Mouse (Mus musculus): Measurements from ENCODE around the gene Hhip. TPM values are rescaled to one million over a fixed set of nuclear protein-coding genes. Genes with fewer than 3 reads are reported as not detected.

The Hhip gene
- 1.3 and 1.7 TPM in 2 replicates for polyA plus RNA-seq (2015; fragmentation: Nextera tagmentation; extraction: Ambion mirVana)

DNA sequence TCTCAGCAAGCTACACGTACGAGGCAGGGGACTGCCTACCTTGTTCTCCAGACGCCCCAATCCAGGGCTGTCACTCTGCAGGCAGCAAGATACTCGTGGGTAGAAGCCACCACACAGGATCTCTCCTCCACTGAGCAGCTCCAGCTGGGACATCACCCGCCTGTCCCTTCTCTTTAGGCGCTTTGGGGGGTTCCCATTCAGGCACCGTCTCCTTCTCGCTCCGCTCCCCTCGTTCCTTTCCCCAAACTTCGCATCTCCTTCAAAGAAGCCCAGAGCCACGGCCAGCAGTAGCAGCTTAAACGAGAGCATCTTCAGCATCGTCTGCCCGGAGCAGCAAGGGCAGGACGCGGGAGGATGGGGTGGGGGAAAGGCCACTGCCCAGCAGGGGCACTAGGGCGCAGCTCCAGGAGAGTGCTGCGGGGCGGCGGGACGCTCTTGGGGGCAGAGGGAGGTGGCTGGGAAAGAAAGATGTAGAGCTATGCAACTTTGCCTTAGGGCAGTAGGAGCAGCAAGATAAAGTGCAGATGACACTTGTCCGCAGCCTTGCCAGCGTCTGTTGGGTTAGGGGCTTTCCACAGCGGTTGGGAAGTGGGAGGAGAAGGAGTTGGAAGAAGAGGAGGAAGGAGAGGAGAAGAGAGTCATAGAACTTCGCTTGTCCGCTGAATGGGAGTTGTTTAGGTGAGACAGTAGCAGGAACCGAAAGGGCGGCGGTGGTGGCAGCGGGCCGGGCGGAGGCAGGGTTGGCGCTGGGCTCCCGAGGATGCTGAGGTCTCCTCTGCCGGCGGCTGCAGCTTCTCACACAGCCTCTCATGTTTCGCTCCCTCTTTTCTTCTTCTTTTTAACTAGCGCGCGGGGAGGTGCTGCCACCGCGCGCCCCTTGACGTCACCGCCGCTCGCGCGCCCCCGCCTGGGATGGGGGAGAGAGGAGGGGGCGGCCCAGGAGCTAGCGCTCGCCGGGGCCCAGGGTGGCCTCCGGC, at the start of gene Hhip:
Gene Hhip (minus strand): TSS at position 809 of the 977 bp plus-strand sequence.
- Histone ChIP-seq H3K9me3 (no peaks in the 10 kb centered on the region), H3K4me3 (peak within 1 kb of the TSS; percentile 64), H3K9ac (peak within 1 kb of the TSS; percentile 72), H3K27ac (replicated peaks) (no peak within 1 kb of the TSS), H3K4me1 (peaks cover 10% of the 10 kb centered on the region), H3K27me3 (replicated peaks) (peaks cover 65% of the 10 kb centered on the region), H3K4me2 (peak within 1 kb of the TSS; percentile 96), H3K36me3 (no peaks in the 10 kb centered on the region)
- WGBS, result 1% methylated on average over 37 of the region's 56 CpGs
- ATAC-seq (ENCODE audit: extremely low read depth, insufficient number of reproducible peaks, low FRiP score, low TSS enrichment), result no peak

DNA sequence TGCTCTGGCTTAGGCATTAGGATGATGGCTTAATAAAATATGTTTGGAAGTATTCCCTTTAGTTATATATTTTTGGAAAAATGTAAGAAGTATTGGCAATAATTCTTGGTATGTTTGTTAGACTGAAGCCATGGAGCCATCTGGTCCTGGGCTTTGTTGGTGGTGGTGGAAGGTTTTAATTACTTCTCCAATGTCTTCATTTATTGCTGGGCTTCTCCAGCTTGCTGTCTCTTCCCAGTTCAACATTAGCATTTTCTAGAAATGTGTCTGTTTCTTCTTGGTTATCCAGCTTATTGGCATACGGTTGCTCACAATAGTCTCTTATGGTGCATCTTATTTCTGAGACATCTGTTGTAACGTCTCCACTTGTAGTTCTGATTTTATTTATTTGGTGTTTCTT, 29.2 kb upstream of the Hhip start:
- Histone ChIP-seq H3K27ac (replicated peaks) (no peak overlapping the region), H3K9me3 (no peaks in the 10 kb centered on the region), H3K9ac (no peak overlapping the region), H3K36me3 (no peaks in the 10 kb centered on the region), H3K4me1 (no peaks in the 10 kb centered on the region), H3K4me2 (no peak overlapping the region), H3K4me3 (no peak overlapping the region), H3K27me3 (replicated peaks) (no peaks in the 10 kb centered on the region)
- ATAC-seq (ENCODE audit: extremely low read depth, insufficient number of reproducible peaks, low FRiP score, low TSS enrichment), result no peak
- WGBS, result 87% methylated on average over 2 of the region's 2 CpGs

DNA sequence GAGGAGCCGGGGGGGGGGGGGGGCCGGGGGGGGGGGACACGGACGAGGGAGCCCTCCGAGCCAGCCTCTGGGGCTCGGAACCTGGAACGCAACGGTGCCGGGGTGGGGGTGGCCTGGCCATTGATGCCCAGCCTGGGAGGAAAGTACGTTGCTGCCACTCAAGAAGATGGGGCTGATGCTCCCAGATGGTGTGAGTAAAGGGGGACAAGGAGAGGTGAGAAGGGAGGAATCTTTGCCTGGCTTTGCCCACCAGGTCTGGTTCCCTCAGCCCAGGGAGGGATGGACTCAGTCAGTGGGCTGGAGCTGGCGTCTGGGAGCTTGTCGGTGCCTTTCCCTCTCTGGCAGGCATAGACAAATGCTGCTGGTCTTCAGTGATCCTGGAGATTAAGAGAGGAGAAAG, 387 bp upstream of the Hhip start:
- peaks cover 64% of the 10 kb centered on the region for H3K27me3 ChIP-seq (replicated peaks)
- WGBS, result 3% methylated on average over 7 of the region's 12 CpGs
- peak overlapping the region; percentile 64 for H3K4me3 ChIP-seq
- H3K9me3 ChIP-seq, result no peaks in the 10 kb centered on the region
- H3K4me2 ChIP-seq, result peak overlapping the region; percentile 96
- H3K36me3 ChIP-seq, result no peaks in the 10 kb centered on the region
- H3K4me1 ChIP-seq, result peaks cover 10% of the 10 kb centered on the region
- no peak overlapping the region for H3K27ac ChIP-seq (replicated peaks)
- peak overlapping the region; percentile 72 for H3K9ac ChIP-seq
- ATAC-seq (ENCODE audit: extremely low read depth, insufficient number of reproducible peaks, low FRiP score, low TSS enrichment), result no peak

DNA sequence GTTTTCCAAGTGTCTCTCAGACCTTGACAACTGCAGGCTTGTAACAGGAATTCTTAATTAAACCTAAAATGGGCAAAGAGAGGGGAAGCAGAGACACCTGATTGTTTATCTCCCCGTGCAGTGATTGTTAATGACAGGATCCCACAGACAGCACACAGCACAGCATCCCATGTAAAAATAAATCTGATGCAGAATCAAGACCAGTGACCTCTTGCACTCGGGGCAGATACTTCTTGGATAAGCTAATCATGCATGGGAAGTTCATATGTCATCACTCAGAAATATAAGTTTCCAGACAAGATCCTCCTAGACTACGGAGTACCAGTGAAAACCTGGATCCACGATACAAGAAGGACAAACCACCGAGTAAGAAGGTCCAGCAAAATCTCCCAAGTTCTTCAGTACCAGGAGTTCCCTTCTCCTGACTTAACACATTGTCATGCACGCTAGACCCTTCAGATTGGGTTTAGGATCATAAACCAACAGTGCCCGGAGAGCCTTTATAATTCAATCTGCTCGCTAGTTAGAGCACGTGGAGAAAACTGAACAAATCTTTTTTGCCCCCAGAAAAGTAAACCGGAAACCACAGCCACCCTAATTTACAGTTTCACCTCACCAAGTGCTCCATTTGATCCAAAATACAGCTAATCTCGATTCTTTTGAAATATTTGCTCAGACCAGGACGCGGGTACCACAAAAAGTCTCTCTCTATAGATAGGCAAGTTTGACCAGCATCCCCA, 1.3 kb downstream of the Hhip start:
- no peak for ATAC-seq (ENCODE audit: extremely low read depth, insufficient number of reproducible peaks, low FRiP score, low TSS enrichment)
- 13% methylated on average over 13 of the region's 13 CpGs for WGBS
- peaks cover 66% of the 10 kb centered on the region for H3K27me3 ChIP-seq (replicated peaks)
- H3K9ac ChIP-seq, result no peak overlapping the region
- H3K36me3 ChIP-seq, result no peaks in the 10 kb centered on the region
- peaks cover 10% of the 10 kb centered on the region for H3K4me1 ChIP-seq
- H3K4me3 ChIP-seq, result peak overlapping the region; percentile 64
- no peaks in the 10 kb centered on the region for H3K9me3 ChIP-seq
- H3K4me2 ChIP-seq, result peak overlapping the region; percentile 96
- H3K27ac ChIP-seq (replicated peaks), result no peak overlapping the region

DNA sequence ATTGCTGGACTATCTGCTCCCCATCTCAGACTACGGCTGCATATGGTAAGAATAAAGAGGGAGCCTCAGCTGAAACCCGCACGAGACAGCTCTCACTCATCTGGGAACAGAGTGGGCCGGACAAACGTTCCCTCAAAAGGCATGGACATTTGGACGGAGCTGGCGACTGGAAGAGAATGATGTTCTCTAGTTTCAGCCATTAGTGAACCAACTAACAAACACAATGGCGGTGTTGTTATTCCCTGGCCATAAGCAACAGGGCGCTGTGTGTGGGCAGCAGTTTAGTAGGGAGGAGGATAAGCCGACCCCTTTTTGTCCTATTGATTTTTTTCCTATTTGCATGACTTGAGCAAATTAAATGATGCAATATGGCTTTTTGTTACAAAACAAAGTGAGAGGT, 2.0 kb downstream of the Hhip start:
- Histone ChIP-seq H3K4me1 (peaks cover 10% of the 10 kb centered on the region), H3K27ac (replicated peaks) (no peak overlapping the region), H3K9me3 (no peaks in the 10 kb centered on the region), H3K9ac (no peak overlapping the region), H3K4me2 (peak overlapping the region; percentile 24; the same call in 1 of the 2 replicates), H3K4me3 (peak overlapping the region; percentile 16), H3K36me3 (no peaks in the 10 kb centered on the region), H3K27me3 (replicated peaks) (peaks cover 71% of the 10 kb centered on the region)
- WGBS, result 20% methylated on average over 10 of the region's 10 CpGs
- ATAC-seq (ENCODE audit: extremely low read depth, insufficient number of reproducible peaks, low FRiP score, low TSS enrichment), result no peak

DNA sequence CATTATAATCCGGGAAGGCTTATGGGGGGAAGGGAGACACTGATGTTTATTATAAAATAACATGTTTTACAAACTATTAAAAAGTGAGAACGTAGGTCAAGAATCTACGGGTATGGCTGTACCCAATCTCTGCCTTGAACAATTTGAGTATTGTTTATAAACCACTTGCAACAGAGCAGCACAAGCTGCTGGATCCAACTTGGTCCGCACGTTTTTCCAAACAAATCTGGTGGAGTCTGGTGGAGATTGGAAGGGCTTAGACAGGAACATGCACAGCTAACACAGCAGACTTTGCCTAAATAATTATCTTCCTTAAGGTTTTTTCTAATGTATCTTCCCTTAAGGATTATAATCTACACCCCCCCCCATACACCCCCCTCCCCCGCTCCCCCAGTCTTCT, 2.7 kb downstream of the Hhip start:
- Histone ChIP-seq H3K9ac (no peak overlapping the region), H3K4me3 (no peak overlapping the region), H3K27ac (replicated peaks) (no peak overlapping the region)

DNA sequence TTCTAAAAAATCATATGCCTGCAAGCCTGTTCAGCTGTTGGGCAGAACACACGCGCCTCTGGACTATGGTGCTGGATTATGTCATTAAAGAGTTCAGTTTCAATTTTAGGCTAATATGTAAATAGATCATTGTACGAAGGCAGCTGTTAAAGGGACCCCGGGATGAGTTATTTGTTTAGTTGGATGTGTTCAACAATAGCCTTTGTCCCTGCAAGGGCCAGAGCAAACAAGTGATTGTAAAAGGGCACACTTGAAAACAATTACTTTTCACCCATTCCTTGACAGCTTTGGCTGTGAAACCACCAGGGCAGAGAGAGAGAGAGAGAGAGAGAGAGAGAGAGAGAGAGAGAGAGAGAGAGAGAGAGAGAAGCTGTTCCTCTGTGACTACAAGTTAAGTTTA, 3.6 kb downstream of the Hhip start:
- no peak overlapping the region for H3K4me2 ChIP-seq
- peaks cover 18% of the 10 kb centered on the region for H3K4me1 ChIP-seq
- H3K27ac ChIP-seq (replicated peaks), result no peak overlapping the region
- ATAC-seq (ENCODE audit: extremely low read depth, insufficient number of reproducible peaks, low FRiP score, low TSS enrichment), result no peak
- no peaks in the 10 kb centered on the region for H3K9me3 ChIP-seq
- H3K9ac ChIP-seq, result no peak overlapping the region
- H3K36me3 ChIP-seq, result no peaks in the 10 kb centered on the region
- peaks cover 69% of the 10 kb centered on the region for H3K27me3 ChIP-seq (replicated peaks)
- H3K4me3 ChIP-seq, result no peak overlapping the region
- WGBS, result 52% methylated on average over 4 of the region's 4 CpGs

More for the DNA sequence above, 2.7 kb downstream of the Hhip start:
- H3K36me3 ChIP-seq, result no peaks in the 10 kb centered on the region
- peaks cover 71% of the 10 kb centered on the region for H3K27me3 ChIP-seq (replicated peaks)
- WGBS, result 65% methylated on average over 6 of the region's 6 CpGs
- peaks cover 10% of the 10 kb centered on the region for H3K4me1 ChIP-seq
- no peaks in the 10 kb centered on the region for H3K9me3 ChIP-seq
- ATAC-seq (ENCODE audit: extremely low read depth, insufficient number of reproducible peaks, low FRiP score, low TSS enrichment), result no peak
- H3K4me2 ChIP-seq, result no peak overlapping the region

DNA sequence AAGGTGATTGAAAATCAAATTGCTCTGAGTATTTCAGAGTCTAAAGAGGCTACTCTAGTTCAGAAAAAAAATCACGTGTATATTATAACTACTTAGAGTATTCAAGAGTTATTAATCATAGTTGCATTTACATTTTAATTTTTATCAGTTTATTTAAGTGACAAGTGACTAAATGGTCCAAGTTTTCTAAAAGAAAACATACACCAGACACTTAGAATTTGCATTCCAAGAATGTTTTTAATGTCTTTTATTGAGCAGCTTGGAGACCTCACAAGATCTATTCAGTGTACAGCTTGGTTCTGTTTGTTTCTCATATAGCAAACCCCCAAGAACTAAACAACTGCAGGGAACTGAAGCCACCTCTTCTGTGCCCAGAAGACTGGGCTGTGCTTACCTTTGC, 5.0 kb downstream of the Hhip start:
- H3K4me1 ChIP-seq, result peaks cover 22% of the 10 kb centered on the region
- no peaks in the 10 kb centered on the region for H3K9me3 ChIP-seq
- H3K4me3 ChIP-seq, result no peak overlapping the region
- peaks cover 66% of the 10 kb centered on the region for H3K27me3 ChIP-seq (replicated peaks)
- H3K36me3 ChIP-seq, result no peaks in the 10 kb centered on the region
- no peak for ATAC-seq (ENCODE audit: extremely low read depth, insufficient number of reproducible peaks, low FRiP score, low TSS enrichment)
- H3K4me2 ChIP-seq, result no peak overlapping the region
- H3K9ac ChIP-seq, result no peak overlapping the region
- H3K27ac ChIP-seq (replicated peaks), result no peak overlapping the region
- 75% methylated on average over 1 of the region's 1 CpGs for WGBS

DNA sequence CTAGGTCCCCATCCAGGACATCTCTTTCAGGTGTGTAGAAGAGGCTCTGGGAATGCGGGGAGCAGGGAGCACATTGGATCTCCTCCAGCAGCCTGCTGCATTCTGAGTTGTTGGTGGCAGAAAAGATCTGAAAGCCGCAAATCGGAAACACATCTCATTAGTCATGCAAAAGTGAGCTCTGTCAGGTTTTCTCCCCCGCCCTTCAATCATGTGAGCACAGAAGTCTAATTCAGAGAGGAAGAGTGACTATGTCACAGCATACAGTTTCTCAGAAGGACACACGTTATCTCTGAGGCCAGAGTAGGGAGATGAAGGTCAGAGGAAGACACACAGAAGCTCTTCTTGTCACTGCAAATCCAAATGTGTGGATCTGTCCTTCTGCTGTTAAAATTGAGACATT, 6.3 kb downstream of the Hhip start:
- Histone ChIP-seq H3K36me3 (no peaks in the 10 kb centered on the region), H3K4me3 (no peak overlapping the region), H3K4me2 (no peak overlapping the region), H3K9ac (no peak overlapping the region), H3K4me1 (peaks cover 12% of the 10 kb centered on the region), H3K27ac (replicated peaks) (no peak overlapping the region), H3K9me3 (no peaks in the 10 kb centered on the region), H3K27me3 (replicated peaks) (peaks cover 52% of the 10 kb centered on the region)
- WGBS, result 49% methylated on average over 5 of the region's 5 CpGs
- ATAC-seq (ENCODE audit: extremely low read depth, insufficient number of reproducible peaks, low FRiP score, low TSS enrichment), result no peak

DNA sequence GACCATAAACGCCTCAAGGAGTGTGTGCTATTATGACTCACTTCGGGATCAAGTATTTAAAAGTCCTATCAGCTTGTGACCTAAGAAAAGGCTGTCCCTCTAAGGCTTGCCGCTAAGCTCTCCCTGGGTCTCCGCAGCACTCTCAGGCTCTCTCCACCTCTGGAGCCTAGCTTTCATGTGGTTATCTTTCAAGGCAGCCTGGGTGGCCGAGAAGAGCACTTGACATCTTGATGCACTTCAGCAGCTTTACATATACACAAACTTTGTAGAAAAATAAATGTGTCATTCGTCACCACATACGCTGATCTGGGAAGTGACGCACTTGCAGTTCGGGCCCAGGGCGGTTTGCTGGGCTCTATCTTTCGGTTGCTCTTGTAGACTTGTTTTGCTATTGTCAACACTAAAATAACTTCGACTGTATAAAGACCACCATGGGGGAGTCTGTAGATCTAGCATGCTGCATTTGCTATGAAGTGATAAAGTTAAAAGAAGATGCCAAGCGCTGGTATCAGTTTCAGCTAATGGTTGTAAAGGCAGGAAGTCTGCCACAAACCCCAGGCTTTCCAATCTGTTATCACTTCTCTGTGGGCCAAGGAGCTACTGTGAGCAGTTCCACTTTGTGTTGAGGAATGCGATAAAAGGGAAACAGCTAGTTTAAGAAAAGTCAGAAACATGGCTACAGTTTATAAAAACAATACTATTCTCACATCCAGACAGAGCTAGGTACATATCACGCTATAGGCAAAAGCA, 8.4 kb downstream of the Hhip start:
- Histone ChIP-seq H3K27me3 (replicated peaks) (peaks cover 36% of the 10 kb centered on the region), H3K4me2 (peak overlapping the region; percentile 64), H3K9me3 (no peaks in the 10 kb centered on the region), H3K4me1 (peaks cover 12% of the 10 kb centered on the region), H3K27ac (replicated peaks) (no peak overlapping the region), H3K9ac (0 out of 2 replicates have a peak overlapping the region, but pooled peaks have one; percentile 37), H3K36me3 (no peaks in the 10 kb centered on the region), H3K4me3 (peak overlapping the region; percentile 37)
- no peak for ATAC-seq (ENCODE audit: extremely low read depth, insufficient number of reproducible peaks, low FRiP score, low TSS enrichment)
- 8% methylated on average over 15 of the region's 15 CpGs for WGBS

DNA sequence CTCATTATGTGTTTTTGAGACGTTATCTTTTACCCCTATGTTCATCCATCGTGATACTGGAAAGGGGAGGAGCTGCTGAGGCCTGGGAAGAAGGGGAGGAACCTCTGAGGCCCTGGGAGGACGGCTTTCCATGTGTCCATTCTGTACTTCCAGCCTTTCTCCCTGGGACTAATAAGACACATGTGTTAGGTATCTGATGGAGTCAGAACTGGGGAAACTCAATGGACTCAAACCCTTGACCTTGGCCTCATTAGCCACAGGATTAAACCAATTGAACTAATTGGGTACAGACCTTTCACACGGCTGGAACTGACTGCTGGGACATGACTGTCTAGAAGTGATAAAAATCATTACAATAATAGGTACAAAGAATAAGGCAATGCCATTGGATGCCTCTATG, 9.6 kb downstream of the Hhip start:
- ATAC-seq (ENCODE audit: extremely low read depth, insufficient number of reproducible peaks, low FRiP score, low TSS enrichment), result no peak
- no peak overlapping the region for H3K4me2 ChIP-seq
- no peak overlapping the region for H3K9ac ChIP-seq
- H3K9me3 ChIP-seq, result no peaks in the 10 kb centered on the region
- WGBS, result 58% methylated on average over 4 of the region's 4 CpGs
- H3K4me1 ChIP-seq, result peaks cover 12% of the 10 kb centered on the region
- H3K27ac ChIP-seq (replicated peaks), result no peak overlapping the region
- no peaks in the 10 kb centered on the region for H3K36me3 ChIP-seq
- peaks cover 27% of the 10 kb centered on the region for H3K27me3 ChIP-seq (replicated peaks)
- H3K4me3 ChIP-seq, result no peak overlapping the region
